Mouse (Mus musculus) MN1 (cell line): Measurements from ENCODE around the gene Bcat1.

Experiments
- DNase-seq: peaks from one replicate; pipeline ENCODE4 v3.0.0-alpha.2; 2016; ENCODE audit warnings: low spot score

The Bcat1 gene

DNA sequence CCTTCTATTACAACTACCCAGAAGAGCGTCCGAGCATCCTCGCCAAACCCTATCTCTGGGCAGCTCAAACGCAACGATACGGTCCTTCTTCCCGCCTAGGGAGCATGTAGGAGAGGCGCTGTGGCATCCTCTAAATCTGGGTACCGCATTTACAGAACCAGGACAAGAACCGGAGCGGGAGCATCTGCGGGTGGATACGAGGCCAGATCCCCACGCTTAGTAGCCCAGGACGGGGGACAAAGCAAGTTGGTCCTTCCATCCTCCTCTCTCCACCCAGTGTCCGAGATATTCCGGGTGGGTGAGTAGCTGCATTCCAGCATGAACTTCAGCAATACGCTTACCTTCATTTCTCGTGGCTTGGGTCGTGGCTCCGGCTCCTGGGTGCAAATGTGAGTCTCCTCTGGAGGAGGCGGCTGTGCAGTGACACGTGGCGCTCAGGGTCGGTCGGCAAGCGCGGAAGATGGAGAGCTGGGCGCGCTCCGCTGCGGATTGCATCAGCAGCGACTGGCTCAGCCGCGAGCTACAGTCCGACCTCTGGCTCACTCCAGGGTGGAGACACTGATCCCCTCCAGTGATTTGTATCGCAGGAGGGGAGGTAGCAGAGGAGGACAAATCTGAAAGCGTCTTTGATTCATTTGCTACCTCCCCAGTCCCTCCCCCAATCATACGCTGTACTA lies at the start of gene Bcat1:
TSS of gene Bcat1 (minus strand) at position 637 of the 677 bp plus-strand sequence.
- peak; percentile 79 for DNase-seq

DNA sequence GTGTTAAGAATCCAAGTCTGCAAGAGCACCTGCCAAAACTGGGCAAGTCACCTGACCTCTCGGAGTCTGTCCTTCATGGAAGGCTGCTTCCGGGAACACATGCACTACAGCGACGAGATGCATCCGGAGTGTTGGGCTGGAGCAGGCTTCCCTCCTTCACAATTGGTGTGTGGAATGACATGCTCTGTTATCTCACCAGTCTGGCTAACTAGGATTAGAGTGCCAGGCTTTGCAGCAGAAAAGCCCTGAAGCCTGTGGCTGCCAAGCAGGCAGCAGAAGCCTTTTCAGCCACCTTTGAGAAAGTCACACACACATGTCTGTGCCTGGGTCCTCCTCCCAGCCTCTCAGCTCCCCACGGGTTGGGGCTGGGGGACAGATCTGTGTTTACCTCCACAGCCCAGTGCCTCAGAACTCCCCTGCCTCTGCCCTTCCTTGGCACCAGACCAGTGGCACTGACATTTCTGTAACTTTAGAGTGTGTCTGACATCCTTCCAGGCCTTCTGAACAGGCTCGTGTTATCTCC lies 49.7 kb upstream of the Bcat1 start:
- DNase-seq: peak; percentile 21

DNA sequence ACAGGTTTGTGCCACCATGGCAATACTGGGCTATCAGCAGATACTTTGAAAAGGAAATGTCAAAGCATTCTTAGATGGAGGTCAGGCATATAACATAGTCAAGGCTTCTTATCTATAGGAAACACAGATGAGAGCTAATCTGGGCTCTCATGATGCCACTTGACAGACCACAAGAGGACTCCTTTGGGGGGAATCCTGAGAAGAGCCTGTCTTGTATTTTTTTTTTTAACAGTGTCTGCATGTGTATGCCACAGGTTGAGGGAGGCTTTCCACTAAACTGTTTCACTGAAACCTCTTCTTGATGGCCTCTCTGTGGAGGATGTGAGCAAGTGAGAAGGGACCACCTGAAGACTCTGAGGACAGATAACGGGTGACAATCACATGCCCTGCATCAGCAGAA lies 48.6 kb upstream of the Bcat1 start:
- no peak for DNase-seq

DNA sequence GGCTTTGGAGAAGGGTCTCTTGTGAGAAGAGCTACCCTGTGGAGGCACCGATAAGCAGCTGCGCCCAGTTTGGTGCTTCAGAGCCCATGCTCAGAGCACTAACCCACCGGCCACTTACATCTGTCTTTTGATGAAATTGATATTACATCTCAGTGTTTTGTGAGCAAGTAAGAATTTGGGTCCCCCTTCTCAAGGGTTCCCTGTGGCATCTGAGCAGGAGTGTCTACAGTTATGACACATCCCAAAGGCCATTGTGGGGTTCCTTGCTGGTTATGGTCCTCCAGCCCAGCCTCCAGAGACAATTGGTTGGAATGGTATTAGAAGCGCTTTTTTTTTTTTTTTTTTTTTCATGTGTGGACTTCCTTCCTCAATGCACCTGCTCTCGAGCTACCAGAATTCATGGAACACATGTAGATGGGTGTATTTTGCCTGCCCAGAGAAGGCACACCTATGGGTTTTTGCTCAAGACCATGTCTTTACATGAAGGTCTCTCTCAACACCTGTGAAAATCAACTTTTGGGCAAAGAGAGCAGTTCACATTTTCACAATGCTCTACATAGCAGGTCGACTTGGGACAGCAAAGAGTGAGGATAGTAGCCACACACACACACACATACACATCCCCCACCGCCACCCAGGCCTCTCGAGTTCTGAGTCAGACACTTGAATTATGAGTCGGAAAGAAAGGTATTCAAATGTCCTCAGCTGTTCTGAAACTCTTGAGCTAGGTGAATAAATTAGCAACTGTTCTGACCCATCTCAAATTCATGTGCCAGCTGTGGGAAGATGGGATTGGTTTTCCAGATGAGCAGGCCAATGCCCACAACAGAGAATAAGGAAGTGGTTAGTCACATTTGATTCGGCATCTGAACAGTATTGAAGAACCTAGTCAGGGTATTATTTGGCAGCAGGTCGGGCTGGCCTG lies 47.4 kb upstream of the Bcat1 start:
- DNase-seq: no peak

DNA sequence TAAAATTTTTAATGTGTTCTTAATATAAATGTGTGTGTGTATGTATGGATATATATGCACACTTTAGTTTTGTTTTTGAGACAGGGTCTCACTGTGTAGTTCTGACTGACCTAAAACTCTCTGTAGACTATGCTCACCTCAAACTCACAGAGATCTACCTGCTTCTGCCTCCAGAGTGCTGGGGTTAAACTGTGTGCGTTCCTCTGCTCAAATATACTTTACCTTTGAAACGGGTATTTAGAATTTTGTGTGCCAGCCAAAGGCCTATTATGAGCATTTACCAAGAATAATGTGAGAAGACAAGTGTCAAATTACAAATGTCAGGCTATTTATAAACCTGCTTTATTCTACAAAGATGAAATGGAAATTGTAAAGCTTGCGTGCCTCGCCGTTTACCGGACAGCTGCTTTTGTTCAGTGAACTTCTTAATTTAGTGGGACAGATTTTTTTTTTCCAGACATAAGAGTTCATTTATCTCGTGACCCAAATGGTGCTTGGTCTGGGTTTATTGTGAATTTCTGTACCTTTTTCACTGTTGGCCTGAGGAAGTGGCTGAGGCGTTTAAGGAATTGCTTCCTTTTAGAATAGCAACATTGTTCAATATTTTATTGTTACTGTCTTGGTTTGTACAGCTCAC lies 46.6 kb upstream of the Bcat1 start:
- no peak for DNase-seq

DNA sequence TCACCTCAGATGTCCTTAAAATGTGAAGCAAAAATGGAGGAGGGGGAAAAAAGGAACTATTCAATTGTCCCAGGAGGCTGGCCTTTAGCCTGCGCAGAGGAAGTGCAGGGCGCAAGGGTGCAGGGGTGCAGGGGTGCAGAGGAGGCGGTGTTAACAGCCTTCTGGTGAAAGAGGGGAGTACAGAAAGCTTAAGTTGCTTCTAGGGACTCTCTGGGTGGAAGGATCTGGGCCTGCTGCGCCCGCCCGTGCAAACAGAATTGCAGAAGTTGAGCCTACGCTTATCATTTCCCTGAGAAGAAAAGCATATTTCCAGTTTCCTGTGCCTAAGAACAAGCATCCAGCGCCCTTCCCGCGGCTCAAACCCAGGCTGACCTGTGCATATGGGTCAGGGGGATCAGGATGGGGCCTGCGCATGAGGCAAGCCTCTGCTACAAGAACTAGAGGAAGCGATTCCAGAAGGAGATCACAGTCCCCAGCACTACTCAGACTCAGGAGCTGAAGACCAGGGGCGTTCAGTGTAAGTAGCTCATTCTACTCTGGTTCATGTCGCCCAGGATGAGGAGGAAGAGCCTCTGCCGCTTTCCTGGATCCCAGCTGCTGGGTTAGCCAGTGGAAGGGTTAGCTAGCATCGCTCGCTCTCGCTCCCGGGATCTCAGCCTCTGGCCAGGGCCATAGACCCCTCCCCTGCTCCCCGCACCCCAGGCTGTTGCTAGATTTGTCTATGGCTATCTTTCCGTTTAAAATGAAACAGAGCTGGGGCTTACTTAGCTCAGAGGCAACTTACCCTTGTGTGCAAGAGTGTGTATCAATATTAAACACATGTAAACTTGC lies 45.8 kb upstream of the Bcat1 start:
- no peak for DNase-seq

DNA sequence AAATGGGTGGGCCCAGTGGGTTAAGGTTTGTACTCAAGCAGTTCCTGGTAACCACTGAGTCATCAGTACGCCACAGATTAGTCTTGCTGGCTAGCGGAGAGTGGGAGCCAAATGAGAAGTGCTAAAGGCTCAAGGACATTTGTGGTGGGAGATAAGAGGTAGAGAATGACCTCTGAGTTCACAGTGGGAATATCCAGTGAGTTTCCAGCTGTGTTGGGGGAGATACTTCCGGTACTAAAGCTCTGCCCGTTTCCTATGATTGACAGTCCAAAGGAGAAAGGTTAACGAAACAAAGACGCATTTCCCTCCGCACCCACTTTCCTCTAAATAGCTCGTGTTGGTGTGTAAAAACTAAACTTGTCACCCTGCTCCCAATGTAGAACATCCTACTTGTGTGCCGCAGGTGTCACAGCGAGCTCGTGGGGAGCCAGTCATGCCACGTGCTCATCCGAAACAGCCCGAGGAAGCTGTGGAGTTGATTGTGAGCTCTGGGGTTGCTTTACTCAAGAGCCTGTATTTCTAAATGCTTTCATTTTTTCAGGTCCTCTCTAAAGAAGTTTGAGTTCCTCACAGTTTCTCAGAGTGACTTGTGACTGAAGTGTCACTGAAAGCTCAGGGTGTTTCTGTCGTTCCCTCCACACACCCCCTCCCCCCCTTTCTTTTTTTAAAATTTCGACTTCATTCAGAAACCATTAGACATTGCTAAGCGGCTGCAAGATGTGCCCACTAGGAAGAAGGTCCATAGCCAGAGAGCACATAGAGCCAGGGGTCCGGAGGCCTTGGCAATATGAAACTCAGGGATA lies 45.0 kb upstream of the Bcat1 start:
- DNase-seq: no peak

DNA sequence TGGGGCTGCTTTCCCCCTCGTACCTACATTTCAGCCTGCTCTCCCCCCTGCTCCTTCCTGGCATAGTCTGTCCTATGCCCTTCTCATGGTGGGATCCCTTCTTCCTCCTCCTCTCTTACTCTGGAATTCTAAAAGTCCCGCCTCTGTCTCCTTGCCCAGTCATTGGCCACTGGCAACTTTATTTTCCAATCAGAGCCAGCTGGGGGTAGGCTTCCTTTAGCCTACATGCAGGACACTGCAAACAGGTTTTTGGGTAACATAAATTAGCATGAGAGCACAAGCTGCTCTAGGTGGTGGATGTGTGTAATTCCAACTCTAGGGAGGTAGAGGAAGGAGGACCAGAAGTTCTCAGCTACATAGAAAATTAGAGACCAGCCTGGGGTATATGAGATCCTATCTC lies 44.1 kb upstream of the Bcat1 start:
- no peak for DNase-seq

GRCm38 (mm10) chr6:145116098-145116672 lies 40.2 kb upstream of the Bcat1 start:
- no peak for DNase-seq

GRCm38 (mm10) chr6:145115476-145116097 lies 39.6 kb upstream of the Bcat1 start, which contains the start of gene Lrmp:
Gene Lrmp (plus strand): TSS chr6:145115653.
- DNase-seq: no peak

- no peak for DNase-seq
Observed at GRCm38 (mm10) chr6:145114561-145114960, 38.6 kb upstream of the Bcat1 start.

DNA sequence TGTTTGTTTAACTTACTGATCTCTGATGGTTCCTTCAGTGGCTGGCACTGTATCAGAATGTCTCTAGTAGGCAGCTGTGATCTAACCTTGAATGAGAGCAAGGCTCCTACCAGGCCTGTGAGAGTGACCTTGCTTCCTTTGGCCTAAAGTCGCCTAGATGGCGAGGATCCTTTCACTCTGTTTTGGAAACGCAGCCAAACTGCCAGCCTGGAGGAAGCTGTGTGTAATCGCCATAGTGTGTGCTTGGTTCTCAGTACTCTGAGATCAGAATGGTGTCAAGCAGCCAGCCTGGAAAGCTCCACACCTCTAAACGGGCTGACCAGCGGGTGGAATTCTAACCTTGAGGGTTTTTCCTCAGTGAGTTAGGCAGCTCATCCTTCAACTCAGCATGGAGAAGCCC lies 36.9 kb upstream of the Bcat1 start:
- no peak for DNase-seq

- no peak for DNase-seq
Observed at GRCm38 (mm10) chr6:145110786-145111185, 34.8 kb upstream of the Bcat1 start.

DNA sequence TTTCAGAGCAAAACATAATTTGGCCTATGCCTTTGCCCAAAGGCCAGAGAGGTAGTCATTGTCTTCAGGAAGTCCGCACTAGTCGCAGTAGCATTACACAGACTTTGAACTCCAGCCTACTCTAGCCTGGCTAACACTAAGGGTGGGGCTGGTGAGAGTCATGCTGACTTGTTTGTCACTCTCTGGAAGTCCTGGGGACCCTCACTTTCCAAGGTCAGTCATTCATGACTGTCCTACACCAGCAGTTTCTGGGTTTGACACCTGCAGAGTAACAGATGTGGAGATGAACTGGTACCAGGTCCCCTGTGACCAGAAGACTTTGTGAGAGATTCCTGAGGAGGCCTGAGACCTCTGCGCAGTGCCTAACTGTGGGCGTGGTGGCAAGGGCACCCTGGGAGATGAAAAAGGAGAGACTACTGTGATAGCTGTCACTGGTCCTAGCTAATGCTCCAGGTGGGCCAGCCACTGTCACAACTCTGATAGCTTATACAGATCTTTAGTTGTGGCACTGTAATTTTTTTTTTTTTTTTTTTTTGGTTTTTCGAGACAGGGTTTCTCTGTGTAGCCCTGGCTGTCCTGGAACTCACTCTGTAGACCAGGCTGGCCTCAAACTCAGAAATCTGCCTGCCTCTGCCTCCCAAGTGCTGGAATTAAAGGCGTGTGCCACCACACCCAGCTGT lies 30.3 kb upstream of the Bcat1 start:
- DNase-seq: no peak

DNA sequence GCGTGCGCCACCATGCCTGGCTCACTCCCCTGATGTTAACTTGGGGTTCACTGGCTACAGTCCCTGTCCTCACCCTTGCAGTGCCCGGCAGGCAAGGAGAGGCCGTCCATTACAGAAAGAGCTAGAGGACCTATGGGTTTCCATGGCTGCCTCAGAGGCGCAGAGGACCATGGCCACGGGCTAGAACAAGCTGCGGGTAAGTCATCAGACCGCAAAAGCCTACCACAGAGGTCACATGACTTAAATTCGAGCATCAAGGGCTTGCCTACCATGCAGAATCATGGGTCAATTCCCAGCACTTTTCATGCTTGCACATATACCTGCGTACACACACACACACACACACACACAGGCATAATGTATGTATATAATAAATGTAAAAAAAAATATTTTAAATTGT lies 29.5 kb upstream of the Bcat1 start:
- DNase-seq: no peak

GRCm38 (mm10) chr6:145104241-145104939 lies 28.4 kb upstream of the Bcat1 start:
- no peak for DNase-seq

- no peak for DNase-seq
Observed at GRCm38 (mm10) chr6:145100923-145101322, 24.9 kb upstream of the Bcat1 start.

GRCm38 (mm10) chr6:145094431-145094830 lies 18.4 kb upstream of the Bcat1 start:
- no peak for DNase-seq
